Mouse (Mus musculus) cerebellum, adult 9-11 months (tissue): ENCODE results near the gene Zfp819.

Experiments
- DNase-seq: peaks from one replicate; pipeline ENCODE4 v3.0.0; 2022

Zfp819 gene

DNA sequence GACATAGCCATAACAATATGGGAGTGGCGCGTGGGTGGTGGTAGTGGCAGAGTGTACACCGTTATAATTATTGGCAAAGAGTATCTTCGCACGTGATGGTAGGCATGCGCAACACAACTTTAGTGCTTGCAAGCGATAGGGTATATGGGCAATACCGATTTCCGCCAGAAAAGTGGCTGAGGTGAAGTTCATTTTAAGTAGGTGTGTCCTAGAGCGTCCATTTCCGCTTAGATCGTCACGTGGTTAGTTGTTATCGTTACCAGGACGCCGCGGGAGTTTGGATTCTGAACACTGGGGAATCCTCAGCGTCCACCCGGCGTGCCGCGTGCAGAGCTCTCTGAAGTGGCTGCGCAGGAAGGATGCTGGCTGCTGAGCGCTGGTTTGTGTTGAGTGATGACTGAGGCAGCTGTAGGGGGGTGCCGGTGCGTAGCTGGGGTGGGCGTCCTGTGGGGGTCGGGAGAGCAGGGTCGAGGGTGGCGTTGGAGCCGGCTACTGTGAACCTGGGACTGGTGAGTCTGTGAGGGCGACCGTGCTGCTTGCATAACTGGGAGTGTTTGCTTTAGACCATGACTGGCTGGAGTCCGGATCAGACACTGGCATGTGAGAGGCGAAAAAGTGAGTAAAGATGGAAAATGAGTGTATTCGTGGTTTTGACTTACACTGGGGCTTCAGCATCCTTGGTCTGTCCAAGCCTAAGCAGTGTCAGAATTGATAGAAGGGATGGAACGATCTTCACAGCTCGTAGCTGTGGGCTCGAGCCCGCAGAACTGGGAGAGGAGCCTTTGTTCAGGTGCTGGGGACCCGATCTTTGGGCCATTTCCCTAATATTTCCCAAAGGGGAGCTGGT is at the start of gene Zfp819:
Zfp819 (plus strand) TSS at position 274 of the 847 bp plus-strand sequence.
- peak; percentile 17 for DNase-seq

DNA sequence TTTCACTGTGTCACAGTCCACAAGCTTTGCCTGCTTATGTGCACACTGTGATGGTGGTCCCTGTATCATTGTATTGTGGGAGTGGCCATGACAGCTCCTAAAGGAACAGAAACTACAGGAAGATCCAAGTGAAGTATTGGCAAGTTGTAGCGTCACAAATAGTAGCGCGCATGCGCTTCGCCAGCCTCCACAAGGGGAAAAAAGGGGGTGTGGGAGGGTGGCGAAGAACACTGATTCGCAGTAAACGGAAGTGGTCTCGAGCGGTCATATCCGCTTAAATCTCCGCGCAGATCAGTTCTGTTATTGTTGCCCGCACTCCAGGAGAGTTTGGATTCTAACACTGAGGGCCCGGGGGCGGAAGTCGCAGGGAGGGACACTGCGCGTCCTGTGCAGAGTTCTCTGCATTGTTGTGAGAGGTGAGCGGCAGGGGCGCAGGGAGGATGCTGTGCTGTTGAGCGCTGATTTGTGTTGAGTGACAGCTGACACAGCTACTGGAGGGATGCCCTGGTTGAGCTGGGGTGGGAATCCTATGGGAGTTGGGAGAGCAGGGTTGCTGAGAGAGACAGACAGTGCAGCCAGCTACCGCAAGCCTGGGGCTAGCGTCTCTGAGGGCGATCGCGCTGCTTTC is 44.8 kb upstream of the Zfp819 start, which contains the start of gene Zfp658:
Zfp658 (plus strand) TSS at position 251 of the 628 bp plus-strand sequence.
- peak; percentile 86 for DNase-seq

DNA sequence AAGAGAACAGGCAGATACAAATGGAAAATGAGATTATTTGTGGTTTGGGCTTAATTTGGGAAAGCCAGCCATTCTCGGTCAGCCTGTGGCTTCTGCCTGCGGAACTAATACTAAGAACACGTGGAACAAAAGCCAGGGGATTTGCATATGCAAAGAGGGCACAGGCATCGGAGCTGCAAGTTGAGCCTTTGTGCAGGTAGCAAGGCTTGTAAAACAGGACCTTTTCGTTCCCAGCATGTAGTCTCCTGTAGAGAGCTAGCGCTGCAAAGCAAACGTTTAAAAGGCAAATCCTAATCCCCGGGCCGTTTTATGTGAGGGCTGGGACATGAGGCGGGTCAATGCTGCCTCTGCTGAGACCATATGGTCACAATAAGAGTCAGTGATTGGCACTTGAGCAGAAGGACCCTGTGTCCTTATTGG is 44.3 kb upstream of the Zfp819 start:
- no peak for DNase-seq

DNA sequence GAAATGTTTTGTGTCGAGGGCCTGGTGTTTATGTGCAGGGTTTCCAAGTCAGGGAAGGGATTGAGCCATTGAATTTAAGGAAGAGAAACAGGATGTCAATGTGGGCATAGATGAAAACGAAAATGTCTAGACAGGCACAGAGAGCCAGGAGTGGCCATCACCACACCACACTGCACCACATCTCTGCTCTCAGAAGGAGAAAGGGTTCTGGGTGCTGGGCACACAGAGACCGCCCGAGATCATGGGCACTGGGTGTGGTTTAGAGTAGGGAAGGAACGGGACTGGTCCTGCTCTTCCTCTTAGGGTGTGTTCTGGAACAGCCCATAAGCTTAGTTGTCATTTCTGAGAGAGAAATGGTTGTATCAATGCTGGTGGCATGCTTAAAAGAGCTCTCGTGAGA is 43.7 kb upstream of the Zfp819 start:
- no peak for DNase-seq

DNA sequence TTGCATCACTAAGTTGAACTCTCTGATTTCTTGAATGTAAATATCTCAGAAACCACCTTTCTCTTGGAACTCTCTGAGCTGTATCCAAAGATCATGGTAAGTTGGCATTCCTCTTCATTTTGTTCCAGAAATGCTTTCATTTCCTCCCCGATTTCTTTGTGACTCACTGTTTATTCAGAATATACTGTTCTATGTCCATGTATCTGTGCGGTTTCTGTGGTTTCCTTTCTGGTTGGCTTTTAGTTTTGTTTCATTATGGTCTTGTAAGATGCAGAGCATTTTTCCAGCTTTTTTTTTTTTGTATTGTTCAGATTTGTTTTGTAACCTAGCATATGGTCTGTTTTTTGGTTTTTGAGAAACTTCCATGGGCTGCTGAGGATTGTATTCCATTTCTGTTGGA is 35.8 kb upstream of the Zfp819 start:
- DNase-seq = no peak

DNA sequence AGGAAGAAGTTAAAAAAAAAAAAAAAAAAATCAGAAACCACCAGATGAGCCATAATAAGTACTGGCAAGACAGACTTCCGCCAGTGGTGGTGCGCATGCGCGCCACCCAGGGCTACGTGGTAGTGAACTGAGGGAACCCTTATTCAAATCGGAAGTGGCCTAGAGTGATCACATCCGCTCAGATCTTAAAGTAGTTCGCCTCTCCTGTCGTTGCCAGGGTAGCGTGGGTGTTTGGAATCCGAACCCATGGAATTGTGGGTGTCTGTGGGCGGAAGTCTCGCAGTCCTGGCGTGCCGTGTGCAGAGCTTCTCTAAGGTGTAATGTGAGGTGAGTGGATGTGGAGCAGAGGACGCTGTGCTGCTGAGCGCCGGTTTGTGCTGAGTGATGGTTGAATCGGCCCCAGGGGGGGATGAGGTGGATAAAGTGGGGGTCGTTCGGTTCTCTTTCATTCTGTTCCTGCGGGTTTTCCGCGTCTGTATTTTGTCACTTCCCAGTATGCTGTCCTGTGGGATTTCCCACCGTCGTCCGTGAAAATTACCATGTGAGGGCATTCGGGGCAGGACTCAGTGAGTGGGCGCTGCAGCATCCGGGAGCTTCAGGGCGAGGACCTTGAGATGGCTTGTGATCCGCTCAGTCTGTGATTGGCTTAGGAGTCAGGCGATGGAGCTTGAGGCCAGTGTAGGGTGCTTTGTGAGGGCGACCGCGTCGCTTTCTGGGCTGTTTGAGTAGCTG is 27.4 kb upstream of the Zfp819 start, which contains the start of gene Zfp719:
Zfp719 (plus strand) TSS at position 171 of the 732 bp plus-strand sequence.
- peak; percentile 96 for DNase-seq

DNA sequence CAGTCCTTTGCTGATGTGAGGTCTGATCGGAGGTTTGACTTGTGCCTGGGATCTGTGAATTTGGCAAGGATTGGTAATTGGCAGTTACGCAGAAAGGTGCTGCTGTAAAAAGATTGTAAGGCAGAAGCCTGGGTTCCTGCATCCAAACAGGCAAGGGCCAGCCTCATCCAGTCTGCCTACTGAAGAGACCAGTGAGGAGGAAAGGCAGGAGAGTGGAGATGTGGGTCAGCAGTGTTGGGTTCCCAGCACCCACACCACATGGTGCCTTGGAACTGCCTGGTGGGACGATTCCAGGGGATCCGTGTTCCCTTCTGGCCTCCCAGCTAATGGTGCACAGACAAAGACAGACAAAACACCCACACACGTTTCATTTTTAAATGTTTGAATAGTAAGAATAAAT is 26.4 kb upstream of the Zfp819 start:
- DNase-seq = peak; percentile 61

DNA sequence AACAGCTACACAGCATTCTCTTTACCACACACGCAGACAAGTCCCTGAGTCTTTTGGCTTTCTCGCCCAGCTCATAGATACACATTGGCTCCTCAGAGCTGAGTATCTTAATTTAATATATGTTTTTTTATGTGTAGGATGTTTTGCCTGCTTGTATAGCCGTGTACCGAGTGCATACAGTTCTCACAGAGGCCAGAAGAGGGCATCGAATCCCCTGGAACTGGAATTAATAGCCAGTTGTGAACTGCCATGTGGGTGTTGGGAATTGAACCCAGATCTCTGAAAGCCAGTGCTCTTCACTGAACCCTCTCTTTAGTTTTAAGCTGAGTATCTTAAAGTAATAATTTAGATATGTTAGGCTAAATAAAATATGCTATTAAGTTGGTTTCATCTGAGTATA is 22.2 kb upstream of the Zfp819 start:
- no peak for DNase-seq

DNA sequence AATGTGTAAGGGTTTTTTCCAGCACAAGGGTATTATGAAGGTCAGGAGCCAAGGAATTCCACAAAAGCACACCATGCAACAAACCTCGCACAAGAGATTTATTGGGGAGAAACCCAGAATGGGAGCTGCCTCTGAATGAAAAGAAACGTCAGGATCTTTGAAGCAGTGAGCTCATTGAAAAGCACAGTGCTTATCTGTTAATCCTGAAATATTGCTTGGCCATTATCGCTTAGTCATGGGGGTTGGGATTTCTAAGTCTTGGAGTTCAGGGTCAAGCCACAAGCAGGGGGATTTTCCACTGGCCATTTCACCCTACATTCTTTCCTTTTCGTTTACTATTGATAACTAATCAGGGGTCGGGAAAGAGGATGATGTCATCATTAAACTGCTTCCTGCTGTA is 5.1 kb upstream of the Zfp819 start:
- no peak for DNase-seq

DNA sequence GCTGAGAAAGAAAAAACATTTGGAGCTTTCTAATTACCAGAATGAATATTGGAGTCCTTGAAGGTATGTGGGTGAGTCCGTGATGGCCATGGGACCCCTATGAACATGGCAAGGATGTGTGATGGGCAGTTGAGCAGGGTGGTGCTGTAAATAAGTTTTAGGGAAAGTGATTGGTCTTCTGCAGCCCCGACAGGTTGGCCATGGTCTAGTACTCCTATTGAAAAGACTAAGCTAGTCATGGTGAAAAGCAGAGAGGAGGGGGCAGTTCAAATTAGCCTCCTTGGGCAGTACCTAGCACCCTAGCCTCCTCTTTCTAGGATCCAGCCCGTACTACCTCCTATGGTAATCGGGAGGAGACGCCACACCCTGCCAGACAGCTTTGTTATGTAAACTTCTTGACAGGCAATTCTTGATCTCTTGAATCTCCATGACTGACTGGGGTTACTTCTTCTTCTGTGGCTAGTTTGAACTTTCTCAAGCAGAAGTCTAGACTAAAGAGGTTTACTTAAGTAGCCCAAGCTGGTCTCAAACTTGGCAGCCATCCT is 846 bp downstream of the Zfp819 start:
- no peak for DNase-seq

DNA sequence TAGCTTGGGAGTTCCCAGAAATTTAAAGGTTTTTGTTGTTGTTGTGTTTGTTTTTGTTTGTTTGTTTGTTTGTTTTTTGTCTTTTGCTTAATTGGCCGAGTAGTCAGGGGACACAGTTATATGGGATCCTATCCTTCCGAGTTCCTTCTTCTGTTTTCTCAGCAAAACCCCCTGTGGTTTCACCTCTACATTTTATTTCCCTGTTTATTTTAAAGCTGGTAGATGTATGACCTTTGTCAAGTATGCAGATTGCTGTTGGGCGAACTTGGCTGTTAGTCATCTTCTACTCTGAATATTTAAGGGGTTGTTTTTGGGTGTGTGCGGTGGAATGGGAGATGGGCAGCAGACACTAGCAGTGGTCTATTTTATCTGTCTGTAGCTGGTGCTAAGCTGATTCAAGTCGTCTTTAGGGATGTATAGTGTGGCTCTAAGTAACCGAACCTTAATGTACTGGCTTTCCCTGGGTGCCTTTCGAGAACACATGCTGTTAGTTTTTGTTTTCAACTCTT is 1.4 kb downstream of the Zfp819 start:
- DNase-seq = no peak

DNA sequence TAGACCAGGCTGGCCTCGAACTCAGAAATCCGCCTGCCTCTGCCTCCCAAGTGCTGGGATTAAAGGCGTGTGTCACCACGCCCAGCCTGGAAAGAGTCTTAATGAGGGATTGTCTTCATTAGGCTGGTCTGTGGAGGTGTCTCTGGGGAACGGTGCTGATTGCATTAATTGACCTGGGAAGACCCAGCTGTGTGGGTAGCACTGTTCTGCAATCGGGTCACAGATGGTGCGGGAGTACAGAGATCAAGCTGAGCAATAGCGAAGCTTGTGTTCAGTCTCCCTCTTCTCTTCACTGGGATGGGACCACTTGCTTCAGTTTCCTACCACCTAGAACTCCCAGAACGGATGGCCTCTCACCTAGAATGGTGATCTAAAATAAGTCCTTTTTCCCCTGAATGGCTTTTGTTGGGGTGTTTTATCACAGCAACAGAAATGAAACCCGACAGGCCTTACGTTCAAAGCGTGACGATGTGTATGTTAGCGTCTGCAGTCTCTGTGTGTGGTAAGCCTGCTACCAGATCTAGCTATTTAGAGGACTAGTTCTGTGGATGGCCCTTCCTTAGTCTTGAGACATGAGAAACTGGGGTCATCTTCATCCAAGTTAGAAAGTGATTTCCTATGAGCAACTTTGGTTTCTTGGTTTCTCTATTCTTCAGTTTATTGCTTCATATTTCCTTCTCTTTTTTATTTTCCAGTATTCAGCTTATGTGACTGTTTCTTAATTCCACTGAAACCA is 7.0 kb downstream of the Zfp819 start:
- DNase-seq = no peak

DNA sequence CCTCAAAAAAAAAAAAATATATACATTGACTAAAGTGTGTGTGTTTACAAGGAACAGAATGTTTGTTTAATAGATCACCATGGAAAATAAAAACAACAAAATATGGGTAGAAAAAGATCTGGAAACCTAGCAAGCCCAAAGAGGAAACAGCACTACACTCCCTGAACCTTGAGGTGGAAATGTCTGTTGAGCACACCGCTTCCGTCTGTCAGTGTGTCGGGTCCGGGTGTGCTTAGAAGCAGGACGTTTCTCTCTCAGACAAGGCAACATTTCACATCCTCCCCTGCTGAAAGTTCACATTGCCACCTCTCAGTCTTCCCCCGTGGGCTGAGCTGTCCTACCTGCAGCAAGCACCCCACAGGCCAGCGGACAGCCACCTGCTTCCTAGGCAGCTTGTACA is 16.0 kb downstream of the Zfp819 start:
- DNase-seq = no peak

DNA sequence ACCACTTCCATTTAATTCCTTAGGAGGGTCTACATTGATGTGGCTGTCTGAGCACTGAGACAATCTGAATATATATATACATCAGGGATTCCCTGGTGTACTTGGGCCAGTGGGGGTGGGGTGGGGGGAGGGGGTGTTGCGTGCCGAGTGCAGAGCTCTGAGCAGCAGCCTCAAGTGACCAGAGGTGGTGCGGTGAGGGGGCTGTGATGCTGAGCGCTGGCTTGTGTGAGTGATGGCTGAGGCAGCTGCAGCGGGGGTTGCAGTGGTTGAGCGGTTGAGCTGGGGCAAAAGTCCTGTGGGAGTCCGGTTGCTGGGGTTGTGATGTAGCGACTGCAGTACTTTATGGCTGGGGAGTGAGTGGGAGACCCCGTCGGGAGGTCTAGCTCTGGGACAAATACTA is 16.9 kb downstream of the Zfp819 start:
- DNase-seq = no peak

DNA sequence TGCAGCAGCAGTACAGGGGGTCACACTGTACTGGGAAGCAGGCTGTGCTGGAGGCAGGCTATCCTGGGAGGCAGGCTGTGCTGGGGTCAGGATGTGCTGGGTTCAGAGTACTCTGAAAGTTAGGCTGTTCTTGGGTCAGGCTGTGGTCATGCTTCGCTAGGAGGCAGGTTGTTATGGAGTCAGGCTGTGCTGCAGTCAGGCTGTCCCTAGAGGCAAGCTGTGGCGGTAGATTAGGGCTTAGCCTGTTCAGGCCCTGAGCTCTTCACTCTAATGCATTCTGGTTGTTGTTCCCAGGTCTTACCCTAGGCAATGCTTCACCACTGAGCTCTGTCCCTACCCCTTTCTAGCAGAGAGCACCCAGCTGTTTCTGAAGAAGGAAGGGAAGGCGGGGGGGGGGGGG is 18.1 kb downstream of the Zfp819 start:
- no peak for DNase-seq

DNA sequence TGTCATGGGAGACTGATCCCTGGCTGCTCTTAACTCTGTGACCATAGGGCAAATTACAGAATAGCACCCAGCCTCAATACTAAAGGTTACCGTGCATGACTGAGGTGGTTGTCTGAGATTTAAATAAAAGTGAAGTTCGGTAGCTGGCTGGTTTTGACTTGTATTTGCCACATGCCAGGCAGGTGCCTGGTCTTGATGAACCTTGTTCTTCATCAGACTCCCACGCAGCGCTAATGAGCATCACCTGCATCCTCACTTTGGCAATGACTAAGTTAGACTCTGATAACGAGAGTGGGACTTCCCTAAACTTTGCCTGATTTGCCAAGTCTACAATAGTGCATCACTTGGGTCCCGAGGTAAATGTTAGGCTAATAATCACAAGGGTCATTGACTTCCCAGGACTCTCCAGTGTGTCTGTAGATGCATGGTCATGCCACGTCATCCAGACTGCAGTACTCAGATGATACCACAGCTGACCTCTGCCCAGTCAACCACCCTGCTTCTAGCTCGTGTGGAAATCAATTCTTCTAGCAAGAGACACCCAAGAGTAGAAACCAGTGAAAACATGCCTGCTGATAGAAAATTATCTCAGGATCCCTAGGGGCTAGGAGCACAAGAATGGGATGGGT is 18.9 kb downstream of the Zfp819 start:
- DNase-seq = no peak

DNA sequence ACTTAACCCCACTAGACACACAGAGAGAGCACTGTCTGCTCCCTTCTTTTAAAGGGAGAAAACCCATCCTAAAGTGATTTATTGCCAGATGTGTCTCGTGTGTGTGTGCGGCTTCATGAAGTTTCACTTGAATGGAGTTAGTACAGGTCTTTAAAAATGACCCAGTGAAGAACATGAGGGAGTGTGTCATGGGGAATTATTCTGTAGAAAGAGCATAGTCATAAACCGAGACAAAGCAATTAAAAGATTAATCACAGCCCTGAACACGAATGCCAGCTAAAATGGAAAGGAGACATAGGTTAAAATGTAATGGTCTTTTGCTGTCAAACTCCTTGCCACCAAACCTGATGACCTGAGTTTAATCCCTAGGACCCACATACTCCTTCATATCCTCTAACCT is 27.0 kb downstream of the Zfp819 start:
- DNase-seq = no peak

DNA sequence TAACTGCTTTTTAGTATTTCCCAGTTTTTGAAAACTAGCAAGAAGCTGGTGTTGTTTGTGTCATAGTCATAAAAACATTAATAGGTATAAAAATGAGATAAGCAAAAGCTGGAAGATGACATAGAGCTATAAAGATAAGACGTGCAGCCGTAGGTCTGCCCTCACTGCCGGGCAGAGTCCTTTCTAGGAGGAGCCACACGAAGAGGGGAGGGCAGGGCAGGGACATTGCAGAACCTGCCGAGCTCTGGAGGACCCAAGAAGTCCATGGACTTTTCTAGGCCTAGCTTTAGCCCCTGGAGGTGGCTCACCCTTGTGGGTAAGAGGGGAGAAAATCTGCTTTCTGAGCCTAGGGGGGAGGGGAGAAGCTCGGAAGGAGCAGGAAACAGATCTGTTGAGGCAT is 27.5 kb downstream of the Zfp819 start, which contains the start of gene Ceacam18:
Ceacam18 (plus strand) TSS at position 208 of the 400 bp plus-strand sequence.
- no peak for DNase-seq

DNA sequence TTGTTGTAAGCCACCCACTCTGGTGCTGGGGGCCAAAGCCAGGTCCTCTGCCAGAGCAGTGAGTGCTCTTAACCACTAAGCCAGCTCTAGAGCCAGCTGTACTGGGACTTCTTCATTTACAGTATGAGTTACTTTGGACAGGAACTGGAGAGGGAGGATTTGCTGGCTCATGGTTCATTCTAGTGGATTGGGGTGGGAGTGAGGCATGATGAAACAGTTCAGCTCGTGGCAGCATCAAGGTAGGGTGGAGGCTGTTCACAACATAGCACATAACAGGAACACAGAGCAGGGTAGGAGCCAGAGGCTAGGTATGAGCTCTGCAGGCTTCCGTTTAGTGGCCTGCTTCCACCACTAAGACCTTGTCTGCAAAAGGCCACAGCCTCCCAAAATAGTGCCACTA is 29.2 kb downstream of the Zfp819 start:
- DNase-seq = no peak

DNA sequence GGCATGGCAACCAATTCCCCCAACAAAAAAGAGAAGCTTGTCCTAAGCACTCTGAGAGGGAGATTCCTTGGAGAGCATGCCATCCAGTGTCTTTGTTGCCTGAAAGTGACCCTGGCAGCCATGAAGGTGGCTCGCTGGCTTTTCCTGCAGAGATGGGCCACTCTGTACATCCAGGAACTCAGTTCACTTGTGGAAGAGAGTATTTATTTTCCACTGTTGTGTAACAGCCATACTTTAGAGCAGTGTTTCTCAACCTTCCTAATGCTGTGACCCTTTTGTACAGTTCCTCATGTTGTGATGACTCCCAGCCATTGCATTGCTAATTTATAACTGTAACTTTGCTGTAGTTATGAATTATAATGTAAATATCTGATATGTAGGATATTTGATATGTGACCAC is 30.1 kb downstream of the Zfp819 start:
- no peak for DNase-seq

DNA sequence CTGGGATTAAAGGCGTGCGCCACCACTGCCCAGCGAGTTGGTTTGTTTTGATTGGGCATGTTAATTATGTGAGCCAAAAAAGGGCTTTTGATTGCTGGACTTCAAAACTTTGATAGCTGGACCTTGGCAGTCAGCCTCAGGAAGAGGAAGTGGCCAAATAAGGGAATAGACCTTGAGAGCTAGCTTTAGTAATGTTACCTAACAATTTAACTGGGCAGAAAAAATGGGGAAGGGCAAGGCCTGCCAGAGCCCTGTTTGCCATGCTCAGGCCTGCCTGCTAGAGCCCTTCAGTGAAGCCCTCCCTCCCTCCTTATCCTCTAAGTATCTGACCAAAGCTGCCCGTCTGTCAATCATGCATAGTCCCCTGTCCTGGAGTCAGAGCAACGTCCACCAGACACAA is 35.6 kb downstream of the Zfp819 start:
- DNase-seq = no peak
